Mouse (Mus musculus): ENCODE results near the gene Abhd4. TPM values are rescaled to one million over a fixed set of nuclear protein-coding genes. Genes with fewer than 3 reads are reported as not detected.

The Abhd4 gene
- 77.5 TPM for polyA plus RNA-seq (2015; fragmentation: Illumina TruSeq; extraction: RNeasy Lipid Tissue Mini Kit (QIAGEN cat#74804); ENCODE audit: low read depth, low replicate concordance)

GRCm38 (mm10) chr14:54253741-54254291 lies at the start of gene Abhd4, which contains the start of gene Dad1:
Gene Abhd4, plus strand, starts transcription at chr14:54254188.
Gene Dad1, minus strand, starts transcription at chr14:54254104.

DNA sequence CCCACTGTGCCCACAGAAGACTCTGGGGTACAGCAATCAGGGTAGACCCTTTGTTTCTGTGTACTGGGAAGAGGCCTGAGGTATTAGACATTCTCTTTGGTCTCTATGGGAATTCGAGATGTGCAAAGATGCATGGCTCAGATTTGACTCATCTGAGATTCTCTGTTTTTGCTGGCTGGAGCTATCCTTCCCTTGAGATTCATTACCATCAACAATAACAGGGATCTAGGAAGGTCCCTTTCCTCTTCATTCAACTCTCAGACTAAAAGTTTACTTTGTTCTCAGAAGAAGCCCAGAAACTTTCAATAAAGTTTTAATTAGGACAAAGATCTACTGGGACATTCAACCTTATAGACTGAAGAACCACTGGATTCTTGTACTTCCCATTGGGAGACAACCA lies 30.9 kb downstream of the Abhd4 start, which contains the start of gene Olfr49:
Gene Olfr49 (minus strand): TSS at position 101 of the 400 bp plus-strand sequence.

Other genes with a start within 250 kb of the Abhd4 start
- gene Dad1, start 84 bp upstream of the Abhd4 start, polyA plus RNA-seq (2015; fragmentation: Illumina TruSeq; extraction: RNeasy Lipid Tissue Mini Kit (QIAGEN cat#74804); ENCODE audit: low read depth, low replicate concordance): 155 TPM
- not detected for gene Olfr49, start 30.8 kb downstream of the Abhd4 start, polyA plus RNA-seq (2015; fragmentation: Illumina TruSeq; extraction: RNeasy Lipid Tissue Mini Kit (QIAGEN cat#74804); ENCODE audit: low read depth, low replicate concordance)
- gene Oxa1l, start 106.6 kb downstream of the Abhd4 start, polyA plus RNA-seq (2015; fragmentation: Illumina TruSeq; extraction: RNeasy Lipid Tissue Mini Kit (QIAGEN cat#74804); ENCODE audit: low read depth, low replicate concordance): 47.9 TPM
- 2.1 TPM for gene Slc7a7, start 163.6 kb downstream of the Abhd4 start, polyA plus RNA-seq (2015; fragmentation: Illumina TruSeq; extraction: RNeasy Lipid Tissue Mini Kit (QIAGEN cat#74804); ENCODE audit: low read depth, low replicate concordance)
- gene Mrpl52, start 172.7 kb downstream of the Abhd4 start, polyA plus RNA-seq (2015; fragmentation: Illumina TruSeq; extraction: RNeasy Lipid Tissue Mini Kit (QIAGEN cat#74804); ENCODE audit: low read depth, low replicate concordance): 143 TPM
- gene Mmp14, start 177.4 kb downstream of the Abhd4 start, polyA plus RNA-seq (2015; fragmentation: Illumina TruSeq; extraction: RNeasy Lipid Tissue Mini Kit (QIAGEN cat#74804); ENCODE audit: low read depth, low replicate concordance): 11.8 TPM
- 17.0 TPM for gene Lrp10, start 209.9 kb downstream of the Abhd4 start, polyA plus RNA-seq (2015; fragmentation: Illumina TruSeq; extraction: RNeasy Lipid Tissue Mini Kit (QIAGEN cat#74804); ENCODE audit: low read depth, low replicate concordance)
- gene Rem2, start 221.9 kb downstream of the Abhd4 start, polyA plus RNA-seq (2015; fragmentation: Illumina TruSeq; extraction: RNeasy Lipid Tissue Mini Kit (QIAGEN cat#74804); ENCODE audit: low read depth, low replicate concordance): 13.6 TPM

Data from brain, adult 10 weeks (tissue).